Comparison of ENCODE assay signal across 10 mouse cellular contexts in the genomic region with DNA sequence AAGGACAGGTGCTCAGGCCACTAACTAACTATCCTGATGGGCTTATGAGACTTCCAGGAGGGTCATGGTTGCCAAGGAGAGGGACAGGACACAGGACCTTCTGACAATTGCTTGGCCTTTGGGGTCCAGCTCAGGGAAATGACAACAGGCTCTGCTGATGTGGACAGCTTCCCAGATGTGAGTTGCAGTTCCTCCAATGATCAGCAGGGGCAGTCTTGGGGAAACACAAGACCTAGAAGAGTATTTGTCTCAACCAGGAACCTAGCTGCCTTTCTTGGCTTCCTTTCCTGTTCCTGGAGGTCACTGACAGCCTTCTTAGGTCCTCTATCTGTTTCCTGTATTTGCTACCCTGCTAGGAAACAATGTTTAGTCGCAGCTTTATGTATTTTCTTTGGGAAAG. TPM values are rescaled to one million over a fixed set of nuclear protein-coding genes. Genes with fewer than 3 reads are reported as not detected.
DNase-seq lines count a peak whose midpoint lies in the region; ATAC-seq and TF ChIP-seq lines count a peak whose summit lies in the region.
"Had no signal": no experiment of that assay in that cellular context is flagged by ENCODE, and none has a peak within 500 bp of the region (broad histone marks: within the 10 kb centered on the region; RNA-seq: fewer than 3 reads in every experiment).

No protein-coding gene starts in this region.

- no peaks in the 10 kb centered on the region for H3K27me3 ChIP-seq in forebrain, embryonic 13.5 days
- H3K27me3 ChIP-seq: midbrain, embryonic 15.5 days had no signal

- DNase-seq in heart, postnatal 10 days = peak; percentile 8 to 25
- DNase-seq in heart, adult 8-10 months (ENCODE audit: low spot score) = no peak
- DNase-seq in 416B (ENCODE audit: low read depth) (peak; percentile 44), ES-E14 (ENCODE audit: low read depth, low spot score) (peak; percentile 30)
- DNase-seq in lung, postnatal 10 days = peak; percentile 20
- DNase-seq in right cerebral cortex, postnatal 36 days (ENCODE audit: low spot score in 2 of 2) = no peak
- DNase-seq: layer of hippocampus, adult 9-11 months had no signal

- no peak overlapping the region for H3K9ac ChIP-seq in ES-E14 (ENCODE audit: insufficient read depth, low read depth, low read length, poor library complexity, severe bottlenecking)
- no peak overlapping the region for H3K9ac ChIP-seq in forebrain, embryonic 13.5 days
- H3K9ac ChIP-seq: midbrain, embryonic 15.5 days had no signal

- no peaks in the 10 kb centered on the region for H3K4me1 ChIP-seq in ES-E14 (ENCODE audit: control insufficient read depth in 2 of 2, insufficient read depth in 2 of 2, low read length in 2 of 2, poor library complexity in 1 of 2)
- H3K4me1 ChIP-seq in forebrain, embryonic 13.5 days = no peaks in the 10 kb centered on the region
- H3K4me1 ChIP-seq: midbrain, embryonic 15.5 days had no signal

- WGBS in forebrain, embryonic 13.5 days = 13% methylated on average over 1 of the region's 1 CpGs

- H3K4me3 ChIP-seq in ES-E14 (ENCODE audit: insufficient read depth in 1 of 2, low read depth in 1 of 2, low read length in 2 of 2, poor library complexity in 1 of 2, severe bottlenecking in 1 of 2) = no peak overlapping the region
- no peak overlapping the region for H3K4me3 ChIP-seq in forebrain, embryonic 13.5 days
- H3K4me3 ChIP-seq: midbrain, embryonic 15.5 days had no signal

- in situ Hi-C loops in ES-E14 (cut with MboI; ENCODE audit: low sequenced_read_pairs in 2 of 2, unreplicated experiment in 2 of 2) = loop anchor here in 1 of 2 experiments (25.0 kb wide), 1 partner anchor 821 kb away; no protein-coding TSS in a partner anchor

- H3K4me2 ChIP-seq in forebrain, embryonic 13.5 days = no peak overlapping the region
- H3K4me2 ChIP-seq: midbrain, embryonic 15.5 days had no signal

- H3K27ac ChIP-seq in ES-E14 (ENCODE audit: insufficient read depth, low read depth, low read length, poor library complexity, severe bottlenecking) = no peak overlapping the region
- H3K27ac ChIP-seq in forebrain, embryonic 13.5 days = no peak overlapping the region
- H3K27ac ChIP-seq: midbrain, embryonic 15.5 days had no signal

- H3K36me3 ChIP-seq in ES-E14 (ENCODE audit: control insufficient read depth, insufficient read depth, low read length, poor library complexity, severe bottlenecking) = no peaks in the 10 kb centered on the region
- H3K36me3 ChIP-seq in forebrain, embryonic 13.5 days (ENCODE audit: poor library complexity, severe bottlenecking) = no peaks in the 10 kb centered on the region
- H3K36me3 ChIP-seq: midbrain, embryonic 15.5 days had no signal

- ATAC-seq in forebrain, embryonic 13.5 days = no peak
- ATAC-seq: midbrain, embryonic 15.5 days had no signal

- intact Hi-C loops in heart, postnatal 10 days (cut with DNase I) = no loop called here

- no peaks in the 10 kb centered on the region for H3K9me3 ChIP-seq in ES-E14 (ENCODE audit: control insufficient read depth, insufficient read depth, low read depth, low read length)
- no peaks in the 10 kb centered on the region for H3K9me3 ChIP-seq in forebrain, embryonic 13.5 days (replicated peaks)
- H3K9me3 ChIP-seq: midbrain, embryonic 15.5 days had no signal

TF ChIP-seq in ES-E14, 5 proteins besides CTCF, POLR2A, EP300 and RAD21:
- no peak for TF ChIP-seq CHD2 (IDR thresholded peaks at IDR 0.05; ENCODE audit: low read depth, low read length)
- TF ChIP-seq MAFK (IDR thresholded peaks at IDR 0.05; ENCODE audit: insufficient read depth, low read depth, low read length) = no peak
- TF ChIP-seq ZNF384 (IDR thresholded peaks at IDR 0.05; ENCODE audit: low read depth, low read length) = no peak
- no peak for TF ChIP-seq HCFC1 (IDR thresholded peaks at IDR 0.05; ENCODE audit: borderline replicate concordance, insufficient read depth, low read length)
- no peak for TF ChIP-seq ZC3H11A (IDR thresholded peaks at IDR 0.05; ENCODE audit: borderline replicate concordance, low read depth, low read length)

RNA-seq across cellular contexts. Expression of gene Psg16, which starts 17.4 kb away (rescaled TPM):
- under 1 TPM in 1 of 2 experiments, not detected in 1; 0.10 TPM for total RNA-seq in heart, postnatal 10 days (2021)
- total RNA-seq in heart, adult 8-10 months (2022) = under 1 TPM in 3 of 4 experiments, not detected in 1; 0.09 to 0.22 (median 0.14) TPM
- total RNA-seq in ES-E14 (2012; rRNA removed) = 0.26 and 0.31 TPM in 2 replicates
- polyA plus RNA-seq in forebrain, embryonic 13.5 days (2015; fragmentation: Nextera tagmentation; extraction: Ambion mirVana) = 0.53 and 1.3 TPM in 2 replicates
- polyA plus RNA-seq: gonadal fat pad, adult 2 months had no signal

RNA-seq across cellular contexts. Expression of gene Hif3a, which starts 29.1 kb away (rescaled TPM):
- total RNA-seq in heart, postnatal 10 days (2021) = 1 to 10 TPM; 1.5 to 7.1 TPM
- total RNA-seq in heart, adult 8-10 months (2022) = 1 to 10 TPM in 2 of 4 experiments, under 1 TPM in 2; 0.80 to 3.1 (median 1.6) TPM
- 2.3 and 4.9 TPM in 2 replicates for total RNA-seq in ES-E14 (2012; rRNA removed)
- 4.7 and 5.8 TPM in 2 replicates for polyA plus RNA-seq in forebrain, embryonic 13.5 days (2015; fragmentation: Nextera tagmentation; extraction: Ambion mirVana)

RNA-seq across cellular contexts. Expression of gene Ceacam3, which starts 58.8 kb away (rescaled TPM):
- total RNA-seq in heart, postnatal 10 days (2021) = not detected
- total RNA-seq in heart, adult 8-10 months (2022) = not detected
- not detected in 2 replicates for total RNA-seq in ES-E14 (2012; rRNA removed)
- not detected in 2 replicates for polyA plus RNA-seq in forebrain, embryonic 13.5 days (2015; fragmentation: Nextera tagmentation; extraction: Ambion mirVana)
- polyA plus RNA-seq: gonadal fat pad, adult 2 months; midbrain, embryonic 15.5 days had no signal

Comparison
In these comparisons a context has a peak if more than half of its experiments do, and no peak if none do; other contexts are left out.
1. DNase-seq: peak in heart, postnatal 10 days (2 of 2), 416B (single experiment), ES-E14 (single experiment) and lung, postnatal 10 days (single experiment); none in heart, adult 8-10 months (single experiment) and right cerebral cortex, postnatal 36 days (0 of 2).